Mouse (Mus musculus): ENCODE measurements around the gene Hoxd12.

GRCm38 (mm10) chr2:74704999-74705466 is 30.2 kb downstream of the Hoxd12 start:
- TF ChIP-seq CTCF (IDR thresholded peaks at IDR 0.05; ENCODE audit: control insufficient read depth, insufficient read depth, low read length): no peak
- TF ChIP-seq POLR2A (IDR thresholded peaks at IDR 0.05; ENCODE audit: borderline replicate concordance, control insufficient read depth, low read depth, low read length): no peak
